Mouse (Mus musculus): Measurements from ENCODE around the gene Smg1. TPM values are rescaled to one million over a fixed set of nuclear protein-coding genes. Genes with fewer than 3 reads are reported as not detected.
A peak's percentile ranks its signal among the peaks of the same experiment; 100 is the strongest.

The Smg1 gene
- total RNA-seq, 2 experiments from 2014 or later: 82.4 to 85.4 TPM

DNA sequence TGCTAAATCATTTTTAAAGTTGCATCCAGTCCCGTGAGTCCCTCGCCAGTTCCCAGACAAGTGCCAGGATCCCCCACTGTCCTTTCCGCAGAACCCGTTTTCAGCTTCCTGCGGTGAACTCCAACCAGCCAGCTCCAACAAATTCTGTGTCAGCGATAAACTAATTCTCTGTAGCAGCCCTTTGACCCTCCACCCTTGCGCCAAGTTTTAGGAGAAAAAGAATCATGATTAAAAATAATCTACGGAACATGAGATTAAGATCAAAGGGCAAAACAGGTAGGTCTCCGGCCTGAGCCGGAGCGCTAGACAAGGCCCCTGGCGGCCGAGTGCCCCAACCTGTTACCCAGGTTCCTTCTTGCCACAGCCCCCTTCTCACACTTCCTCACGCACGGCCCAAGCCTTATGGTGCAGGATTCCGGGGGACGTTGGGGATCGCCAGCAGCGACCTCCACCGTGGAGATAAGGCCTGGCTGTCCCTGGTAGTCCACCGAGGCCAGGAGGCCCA is 114.5 kb downstream of the Smg1 start:
- TF ChIP-seq CTCF (IDR thresholded peaks at IDR 0.05): no peak; the same call in 1 of the 2 replicates
- H3K27ac ChIP-seq: peak overlapping the region; percentile 89
- DNase-seq (ENCODE audit: extremely low spot score in 1 of 2, low spot score in 2 of 2): no peak
- H3K4me3 ChIP-seq: peak overlapping the region; percentile 62
- intact Hi-C loops (cut with DNase I): loop anchor here (1.0 kb wide), 1 partner anchor 13 kb away; the partner anchor contains the start of gene Rps15a

- TF ChIP-seq CTCF (IDR thresholded peaks at IDR 0.05): no peak
- H3K27ac ChIP-seq: no peak overlapping the region
- intact Hi-C loops (cut with DNase I): no loop called here
- no peak for DNase-seq (ENCODE audit: extremely low spot score in 1 of 2, low spot score in 2 of 2)
- no peak overlapping the region for H3K4me3 ChIP-seq
Observed at GRCm38 (mm10) chr7:118126219-118126875, 117.1 kb downstream of the Smg1 start.

GRCm38 (mm10) chr7:118125736-118126135 is 117.7 kb downstream of the Smg1 start:
- DNase-seq (ENCODE audit: extremely low spot score in 1 of 2, low spot score in 2 of 2): no peak
- no peak for TF ChIP-seq CTCF (IDR thresholded peaks at IDR 0.05)
- intact Hi-C loops (cut with DNase I): no loop called here

GRCm38 (mm10) chr7:118123512-118124411 is 119.7 kb downstream of the Smg1 start:
- no peak overlapping the region for H3K4me3 ChIP-seq
- H3K27ac ChIP-seq: peak overlapping the region; percentile 64
- intact Hi-C loops (cut with DNase I): no loop called here
- no peak; the same call in 1 of the 2 replicates for TF ChIP-seq CTCF (IDR thresholded peaks at IDR 0.05)
- no peak for DNase-seq (ENCODE audit: extremely low spot score in 1 of 2, low spot score in 2 of 2)

More at GRCm38 (mm10) chr7:118125736-118126135, 117.7 kb downstream of the Smg1 start:
- Histone ChIP-seq H3K27ac (no peak overlapping the region), H3K4me3 (no peak overlapping the region)

GRCm38 (mm10) chr7:118122235-118122634 is 121.2 kb downstream of the Smg1 start:
- 0 out of 2 replicates have a peak overlapping the region, but pooled peaks have one; percentile 24 for H3K27ac ChIP-seq
- no peak for TF ChIP-seq CTCF (IDR thresholded peaks at IDR 0.05)
- no peak overlapping the region for H3K4me3 ChIP-seq
- no peak for DNase-seq (ENCODE audit: extremely low spot score in 1 of 2, low spot score in 2 of 2)
- intact Hi-C loops (cut with DNase I): no loop called here

GRCm38 (mm10) chr7:118120654-118121053 is 122.8 kb downstream of the Smg1 start:
- TF ChIP-seq CTCF (IDR thresholded peaks at IDR 0.05): no peak
- Histone ChIP-seq H3K4me3 (no peak overlapping the region), H3K27ac (no peak overlapping the region)
- no peak for DNase-seq (ENCODE audit: extremely low spot score in 1 of 2, low spot score in 2 of 2)
- intact Hi-C loops (cut with DNase I): no loop called here

GRCm38 (mm10) chr7:118119946-118120345 is 123.5 kb downstream of the Smg1 start:
- Histone ChIP-seq H3K27ac (no peak overlapping the region), H3K4me3 (no peak overlapping the region)
- no peak for DNase-seq (ENCODE audit: extremely low spot score in 1 of 2, low spot score in 2 of 2)
- no peak for TF ChIP-seq CTCF (IDR thresholded peaks at IDR 0.05)
- intact Hi-C loops (cut with DNase I): loop anchor here (5.0 kb wide), 2 partner anchors 177 to 412 kb away; partner anchors contain the start of gene Coq7

- no peak overlapping the region for H3K27ac ChIP-seq
- H3K4me3 ChIP-seq: no peak overlapping the region
- no peak for DNase-seq (ENCODE audit: extremely low spot score in 1 of 2, low spot score in 2 of 2)
- intact Hi-C loops (cut with DNase I): loop anchor here (5.0 kb wide), 2 partner anchors 178 to 413 kb away; partner anchors contain the start of gene Coq7
- TF ChIP-seq CTCF (IDR thresholded peaks at IDR 0.05): no peak
Observed at GRCm38 (mm10) chr7:118119142-118119541, 124.3 kb downstream of the Smg1 start.

GRCm38 (mm10) chr7:118118426-118118825 is 125.0 kb downstream of the Smg1 start:
- H3K4me3 ChIP-seq: no peak overlapping the region
- no peak overlapping the region for H3K27ac ChIP-seq
- no peak for DNase-seq (ENCODE audit: extremely low spot score in 1 of 2, low spot score in 2 of 2)
- intact Hi-C loops (cut with DNase I): loop anchor here (5.0 kb wide), 2 partner anchors 179 to 414 kb away; partner anchors contain the start of gene Coq7
- no peak for TF ChIP-seq CTCF (IDR thresholded peaks at IDR 0.05)

DNA sequence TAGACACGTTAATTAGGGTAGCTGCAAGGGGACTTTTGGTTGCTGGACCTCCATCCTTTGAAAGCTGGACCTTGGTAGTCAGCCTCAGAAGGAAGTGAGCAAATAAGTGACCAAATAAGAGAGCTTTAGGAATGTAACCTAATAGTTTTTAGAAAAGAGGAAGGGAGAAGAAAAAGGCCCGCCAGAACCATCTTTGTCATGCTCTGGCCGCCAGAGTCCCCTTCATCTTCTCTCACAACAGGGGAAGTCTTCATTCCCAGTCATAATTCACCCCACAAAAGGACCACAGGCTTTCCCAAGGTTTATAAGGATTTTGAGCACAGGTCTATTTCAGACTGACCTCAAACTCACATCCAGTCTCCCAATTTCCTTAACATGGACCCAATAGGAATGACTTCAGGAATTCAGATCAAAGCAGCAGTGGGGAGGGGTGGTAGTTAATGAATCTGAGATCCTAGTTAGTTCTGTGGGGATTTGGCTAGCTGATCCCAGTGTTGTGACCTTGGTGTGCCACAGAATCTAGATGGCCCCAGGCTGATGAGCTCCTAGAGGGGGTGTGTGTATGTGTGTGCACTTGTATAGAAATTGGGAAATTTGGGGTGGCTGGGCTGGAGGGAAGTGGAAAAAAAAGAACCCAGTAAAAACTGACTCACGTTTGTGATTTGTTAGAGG is 125.8 kb downstream of the Smg1 start:
- no peak overlapping the region for H3K4me3 ChIP-seq
- TF ChIP-seq CTCF (IDR thresholded peaks at IDR 0.05): no peak
- intact Hi-C loops (cut with DNase I): loop anchor here (5.0 kb wide), 2 partner anchors 180 to 415 kb away; partner anchors contain the start of gene Coq7
- no peak overlapping the region for H3K27ac ChIP-seq
- DNase-seq (ENCODE audit: extremely low spot score in 1 of 2, low spot score in 2 of 2): no peak
